Mouse (Mus musculus) forebrain, embryonic 15.5 days (tissue): Measurements from ENCODE around the gene Tfip11. TPM values are rescaled to one million over a fixed set of nuclear protein-coding genes. Genes with fewer than 3 reads are reported as not detected.

Experiments
- ATAC-seq: fragments of 200-750 bp; cut with Nextera tagmentation; replicated peaks from 2 replicates; pipeline ENCODE4 v1.8.0; 2017; ENCODE audit warnings: mild to moderate bottlenecking, moderate TSS enrichment, moderate library complexity
- H3K27ac ChIP-seq: fragments of 300-500 bp; sonication (generic); replicated peaks from 2 replicates; pipeline ENCODE4 v1.5.1; 2015; ENCODE audit warnings: mild to moderate bottlenecking, inconsistent platforms
- H3K27me3 ChIP-seq: fragments of 300-500 bp; sonication (generic); 2 replicates; pipeline ENCODE4 v1.6.1; 2015; ENCODE audit warnings: inconsistent platforms
- H3K36me3 ChIP-seq: fragments of 300-500 bp; sonication (generic); 2 replicates; pipeline ENCODE4 v1.6.1; 2015; ENCODE audit warnings: mild to moderate bottlenecking, inconsistent platforms
- H3K4me1 ChIP-seq: fragments of 300-500 bp; sonication (generic); 2 replicates; pipeline ENCODE4 v1.6.1; 2015; ENCODE audit warnings: inconsistent platforms
- H3K4me2 ChIP-seq: fragments of 300-500 bp; sonication (generic); replicated peaks from 2 replicates; pipeline ENCODE4 v1.6.1; 2015; ENCODE audit warnings: mild to moderate bottlenecking, inconsistent platforms
- H3K4me3 ChIP-seq: fragments of 300-500 bp; sonication (generic); 2 replicates; pipeline ENCODE4 v1.5.1; 2015; ENCODE audit warnings: mild to moderate bottlenecking, inconsistent platforms
- H3K9ac ChIP-seq: fragments of 300-500 bp; sonication (generic); replicated peaks from 2 replicates; pipeline ENCODE4 v1.6.1; 2015; ENCODE audit warnings: mild to moderate bottlenecking, inconsistent platforms
- H3K9me3 ChIP-seq: fragments of 300-500 bp; sonication (generic); 2 replicates; pipeline ENCODE4 v1.6.1; 2016; ENCODE audit warnings: inconsistent platforms
- WGBS: fragments of 180-500 bp; shearing (Covaris S2); methylation state at CpG from one replicate; pipeline ENCODE4 v1.1.7; 2015; ENCODE audit warnings: mixed read lengths; 5-methylcytosine and 5-hydroxymethylcytosine counted together
- polyA plus RNA-seq: library from polyadenylated mRNA; unstranded; fragments of >200 nt; fragmentation: Nextera tagmentation; extraction: Ambion mirVana; gene quantifications from 2 replicates; pipeline ENCODE4 v1.2.1, GENCODE M21; 2015

The Tfip11 gene
- polyA plus RNA-seq, 1 experiment from 2014 or later = 34.4 TPM

DNA sequence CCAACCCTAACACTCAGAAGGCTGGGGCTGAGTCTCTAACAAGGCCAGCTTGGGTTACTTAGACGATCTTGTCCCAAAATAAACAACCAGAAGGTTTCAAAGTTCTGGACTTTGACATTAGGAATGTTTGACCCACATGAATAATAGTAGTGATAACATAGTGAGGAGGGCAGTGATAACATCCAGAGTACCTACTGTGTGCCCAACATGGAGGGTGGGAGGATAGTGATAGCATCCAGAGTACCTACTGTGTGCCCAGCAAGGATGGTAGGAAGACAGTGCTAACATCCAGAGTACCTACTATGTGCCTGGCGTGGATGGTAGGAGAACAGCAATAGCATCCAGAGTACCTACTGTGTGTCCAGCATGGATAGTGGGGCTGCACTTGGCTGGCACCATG, 32.4 kb upstream of the Tfip11 start:
- Histone ChIP-seq H3K4me2 (no peak overlapping the region), H3K27me3 (no peaks in the 10 kb centered on the region), H3K9me3 (no peaks in the 10 kb centered on the region), H3K9ac (no peak overlapping the region), H3K4me1 (0 out of 2 replicates have a peak, but pooled peaks cover 11% of the 10 kb centered on the region), H3K27ac (no peak overlapping the region), H3K36me3 (no peaks in the 10 kb centered on the region), H3K4me3 (no peak overlapping the region)
- no peak for ATAC-seq
- 89% methylated on average over 2 of the region's 2 CpGs for WGBS

DNA sequence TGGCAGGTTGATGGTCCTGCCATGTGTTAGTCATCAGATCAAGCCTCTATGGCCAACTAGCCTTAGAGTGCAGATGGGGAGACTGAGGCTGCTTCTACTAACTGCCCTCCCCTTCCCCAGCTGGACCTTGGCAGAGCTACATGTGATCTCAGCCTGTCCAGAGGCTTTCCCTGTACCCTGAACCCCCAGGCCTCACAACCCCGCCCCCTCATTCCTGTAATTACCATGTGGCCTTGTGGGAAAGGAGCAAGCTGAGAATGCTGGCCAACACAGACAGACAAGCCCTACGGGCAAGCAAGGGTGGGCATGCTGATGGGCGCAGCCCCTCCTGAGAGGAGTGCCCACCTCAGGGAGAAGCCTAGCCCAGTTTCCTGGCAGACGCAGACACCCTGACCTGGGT, 31.5 kb upstream of the Tfip11 start:
- no peak for ATAC-seq
- Histone ChIP-seq H3K9ac (no peak overlapping the region), H3K27ac (no peak overlapping the region), H3K27me3 (no peaks in the 10 kb centered on the region), H3K4me2 (no peak overlapping the region), H3K9me3 (no peaks in the 10 kb centered on the region), H3K4me1 (0 out of 2 replicates have a peak, but pooled peaks cover 11% of the 10 kb centered on the region), H3K4me3 (no peak overlapping the region), H3K36me3 (no peaks in the 10 kb centered on the region)
- 62% methylated on average over 4 of the region's 4 CpGs for WGBS

DNA sequence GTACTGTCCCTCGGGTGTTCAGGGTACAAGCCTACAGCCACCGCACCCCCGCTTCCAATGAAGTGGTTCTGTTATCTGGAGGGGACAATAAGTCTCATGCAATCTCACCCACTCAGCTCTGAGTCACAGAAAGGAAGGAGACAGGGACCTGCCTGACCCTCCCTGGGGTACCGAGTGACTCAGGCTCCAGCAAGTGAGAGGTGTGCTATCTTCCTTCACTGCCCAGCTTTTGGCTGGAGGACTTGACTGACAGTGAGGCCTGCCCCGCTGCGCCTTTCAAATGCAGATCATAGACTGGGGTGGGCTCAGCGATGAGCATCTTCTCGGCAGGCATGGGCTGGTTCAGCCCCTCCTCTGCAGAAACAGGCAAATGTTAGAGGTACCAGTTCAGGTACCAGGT, 31.0 kb upstream of the Tfip11 start:
- Histone ChIP-seq H3K4me1 (0 out of 2 replicates have a peak, but pooled peaks cover 8% of the 10 kb centered on the region), H3K27me3 (no peaks in the 10 kb centered on the region), H3K27ac (no peak overlapping the region), H3K9ac (no peak overlapping the region), H3K9me3 (no peaks in the 10 kb centered on the region), H3K4me2 (no peak overlapping the region), H3K4me3 (no peak overlapping the region), H3K36me3 (no peaks in the 10 kb centered on the region)
- ATAC-seq = no peak
- 39% methylated on average over 8 of the region's 8 CpGs for WGBS

DNA sequence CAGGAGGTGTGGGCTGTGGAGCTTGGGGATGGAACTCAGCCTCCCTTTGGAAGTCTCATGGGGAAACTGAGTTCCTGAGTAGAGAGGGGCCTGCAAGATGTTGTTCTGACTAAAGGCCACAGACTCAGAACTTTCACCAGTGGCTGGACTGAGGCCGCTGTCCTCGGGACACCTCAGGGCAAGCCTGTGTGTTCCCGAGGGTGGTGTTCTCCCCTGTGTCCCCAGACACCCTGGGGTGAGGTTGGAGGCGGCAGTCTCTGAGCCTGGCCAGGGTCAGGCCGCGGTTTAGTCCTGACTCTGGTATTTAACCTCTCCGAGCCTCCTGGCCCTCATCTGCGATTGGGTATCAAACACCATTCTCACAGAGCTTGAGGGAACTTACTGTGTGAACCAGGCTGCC, 30.6 kb upstream of the Tfip11 start:
- Histone ChIP-seq H3K4me2 (no peak overlapping the region), H3K4me1 (0 out of 2 replicates have a peak, but pooled peaks cover 8% of the 10 kb centered on the region), H3K9ac (no peak overlapping the region), H3K36me3 (no peaks in the 10 kb centered on the region), H3K4me3 (no peak overlapping the region), H3K27me3 (no peaks in the 10 kb centered on the region), H3K9me3 (no peaks in the 10 kb centered on the region), H3K27ac (no peak overlapping the region)
- ATAC-seq = no peak
- 62% methylated on average over 8 of the region's 8 CpGs for WGBS

DNA sequence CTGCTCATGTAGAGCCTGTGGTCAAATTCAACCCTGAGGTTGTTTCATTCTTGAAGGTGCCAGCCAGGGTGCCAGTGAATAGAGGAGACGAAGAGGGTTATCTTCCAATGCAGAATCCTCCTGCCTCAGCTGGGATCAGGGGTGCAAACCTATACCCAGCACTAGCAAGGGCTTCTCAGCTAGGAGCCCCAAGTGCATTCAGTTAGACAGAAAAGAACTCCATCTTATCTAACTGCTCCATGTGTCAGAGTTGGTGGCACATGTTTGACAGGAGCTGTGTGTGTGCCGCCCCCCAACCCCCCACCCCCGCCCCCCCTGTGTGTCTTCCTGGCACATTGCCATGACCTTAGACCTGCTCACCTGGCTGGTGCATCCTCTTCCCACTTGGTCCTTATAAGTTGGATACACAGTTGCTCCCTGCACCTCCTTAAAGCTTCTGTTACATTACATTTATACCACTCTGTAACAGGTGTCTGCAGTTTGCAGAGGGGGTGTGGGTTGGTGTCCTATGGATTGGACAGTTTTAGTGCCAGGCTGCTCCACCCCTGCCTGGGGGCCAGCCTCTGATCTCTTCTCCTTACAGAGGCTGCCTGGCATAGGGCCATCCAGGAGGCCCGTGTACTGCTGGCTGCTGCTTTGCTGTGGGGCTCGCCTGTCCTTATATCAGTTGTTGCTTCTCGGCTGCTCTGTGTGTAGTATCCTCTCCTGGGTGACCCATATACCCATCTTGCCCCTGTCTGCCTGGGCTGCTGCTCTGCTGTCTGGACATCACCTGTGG, 29.6 kb upstream of the Tfip11 start:
- no peak overlapping the region for H3K4me2 ChIP-seq
- no peaks in the 10 kb centered on the region for H3K27me3 ChIP-seq
- no peaks in the 10 kb centered on the region for H3K36me3 ChIP-seq
- H3K4me3 ChIP-seq = no peak overlapping the region
- no peaks in the 10 kb centered on the region for H3K9me3 ChIP-seq
- WGBS = 63% methylated on average over 6 of the region's 6 CpGs
- H3K27ac ChIP-seq = no peak overlapping the region
- no peak overlapping the region for H3K9ac ChIP-seq
- 0 out of 2 replicates have a peak, but pooled peaks cover 8% of the 10 kb centered on the region for H3K4me1 ChIP-seq
- no peak for ATAC-seq

DNA sequence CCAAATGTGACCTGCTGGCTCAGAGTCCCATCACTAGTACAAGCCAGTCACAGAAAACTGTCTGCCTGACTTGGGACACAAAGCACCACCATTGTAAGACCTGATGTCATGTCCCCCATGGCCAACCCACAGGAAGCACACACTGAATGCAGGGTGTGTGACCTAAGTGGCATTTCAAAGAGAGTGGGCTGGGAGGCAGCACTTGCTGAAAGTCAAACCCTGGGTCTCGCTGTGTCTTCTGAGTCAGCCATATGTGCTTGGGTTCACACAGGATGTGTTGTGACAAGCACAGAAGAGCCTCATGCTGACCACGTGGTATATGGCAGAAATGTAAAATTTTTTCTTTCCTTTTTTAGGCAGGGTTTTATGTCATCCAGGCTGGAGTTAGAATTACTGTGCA, 28.9 kb upstream of the Tfip11 start:
- no peak for ATAC-seq
- H3K9ac ChIP-seq = no peak overlapping the region
- WGBS = 72% methylated on average over 2 of the region's 2 CpGs

DNA sequence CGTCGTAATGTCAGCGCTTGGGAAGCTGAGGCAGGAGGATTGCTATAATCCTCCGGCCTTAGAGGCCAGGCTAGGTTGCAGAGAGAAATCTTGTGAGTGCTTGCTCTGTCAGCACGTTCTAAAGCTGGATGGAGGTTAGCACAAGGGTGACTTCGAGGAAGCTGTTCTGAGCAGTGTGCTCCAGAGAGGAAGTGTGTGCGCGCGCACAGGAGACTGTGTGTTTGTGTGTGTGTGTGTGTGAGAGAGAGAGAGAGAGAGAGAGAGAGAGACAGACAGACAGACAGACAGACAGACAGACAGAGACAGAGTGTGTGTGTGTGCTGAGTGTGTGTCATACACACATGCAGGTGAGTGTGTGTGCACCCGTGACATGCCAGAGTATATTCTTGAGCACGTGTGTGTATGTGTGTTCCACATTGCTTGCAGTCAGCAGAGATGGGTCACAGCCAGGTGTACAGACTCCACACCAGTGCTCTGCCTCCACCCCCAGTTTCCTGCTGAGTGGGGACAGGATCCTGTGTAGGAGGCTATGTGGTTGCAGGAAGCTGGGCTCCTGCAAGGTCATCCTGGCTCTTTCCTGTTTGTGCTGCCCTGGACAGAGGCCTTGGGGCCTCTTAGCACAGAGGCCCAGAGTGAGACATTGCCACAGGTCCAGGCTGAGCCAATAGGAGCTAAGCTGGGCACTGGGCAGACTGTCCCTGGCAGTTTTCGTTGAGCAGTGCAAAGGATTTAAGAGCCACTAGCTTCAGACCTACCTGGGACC, 27.8 kb upstream of the Tfip11 start:
- H3K9me3 ChIP-seq = no peaks in the 10 kb centered on the region
- no peaks in the 10 kb centered on the region for H3K36me3 ChIP-seq
- no peak for ATAC-seq
- H3K4me1 ChIP-seq = 0 out of 2 replicates have a peak, but pooled peaks cover 8% of the 10 kb centered on the region
- no peak overlapping the region for H3K9ac ChIP-seq
- H3K27ac ChIP-seq = no peak overlapping the region
- WGBS = 92% methylated on average over 12 of the region's 12 CpGs
- H3K4me3 ChIP-seq = no peak overlapping the region
- no peak overlapping the region for H3K4me2 ChIP-seq
- no peaks in the 10 kb centered on the region for H3K27me3 ChIP-seq

More for the DNA sequence above, 28.9 kb upstream of the Tfip11 start:
- H3K36me3 ChIP-seq = no peaks in the 10 kb centered on the region
- H3K27me3 ChIP-seq = no peaks in the 10 kb centered on the region
- H3K4me3 ChIP-seq = no peak overlapping the region
- H3K27ac ChIP-seq = no peak overlapping the region
- H3K4me2 ChIP-seq = no peak overlapping the region
- H3K4me1 ChIP-seq = 0 out of 2 replicates have a peak, but pooled peaks cover 8% of the 10 kb centered on the region
- no peaks in the 10 kb centered on the region for H3K9me3 ChIP-seq

DNA sequence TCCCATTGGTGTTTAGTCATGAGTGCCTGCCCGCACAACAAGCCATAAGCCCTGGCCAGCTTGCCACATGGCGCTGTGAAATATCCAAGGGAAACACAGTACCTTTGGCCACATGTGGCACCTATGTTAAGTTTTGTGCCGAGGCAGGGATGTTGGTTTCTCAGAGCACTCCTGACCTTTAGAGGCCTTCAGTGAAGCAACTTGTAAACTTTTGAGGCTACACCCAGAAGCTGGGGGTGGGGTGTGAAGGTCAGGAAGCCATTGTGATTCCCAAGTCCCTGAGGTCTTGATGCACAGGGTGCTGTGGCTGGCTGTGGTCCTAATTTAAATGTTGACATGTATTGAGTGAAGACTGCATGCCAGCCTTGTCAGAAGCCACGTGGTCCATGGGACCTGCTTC, 26.8 kb upstream of the Tfip11 start:
- WGBS = 88% methylated on average over 4 of the region's 4 CpGs
- no peak overlapping the region for H3K27ac ChIP-seq
- H3K4me2 ChIP-seq = no peak overlapping the region
- H3K27me3 ChIP-seq = no peaks in the 10 kb centered on the region
- H3K4me1 ChIP-seq = 0 out of 2 replicates have a peak, but pooled peaks cover 8% of the 10 kb centered on the region
- H3K36me3 ChIP-seq = no peaks in the 10 kb centered on the region
- H3K9me3 ChIP-seq = no peaks in the 10 kb centered on the region
- no peak overlapping the region for H3K4me3 ChIP-seq
- no peak overlapping the region for H3K9ac ChIP-seq
- no peak for ATAC-seq

DNA sequence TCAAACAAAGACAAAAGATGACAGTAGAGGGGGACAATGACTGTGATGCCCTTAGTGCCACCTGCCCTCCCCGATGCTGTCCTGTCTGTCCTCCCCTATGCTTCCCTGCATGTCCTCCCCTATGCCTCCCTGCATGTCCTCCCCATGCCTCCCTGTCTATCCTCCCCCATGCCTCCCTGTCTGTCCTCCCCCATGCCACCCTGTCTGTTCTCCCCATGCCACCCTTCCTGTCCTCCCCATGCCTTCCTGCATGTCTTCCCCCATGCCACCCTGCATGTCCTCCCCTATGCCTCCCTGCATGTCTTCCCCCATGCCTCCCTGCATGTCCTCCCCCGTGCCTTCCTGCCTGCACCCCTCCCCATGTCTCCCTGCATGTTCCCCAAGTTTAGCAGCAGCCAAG, 26.0 kb upstream of the Tfip11 start:
- no peak overlapping the region for H3K4me3 ChIP-seq
- H3K27me3 ChIP-seq = no peaks in the 10 kb centered on the region
- WGBS = 86% methylated on average over 2 of the region's 2 CpGs
- no peaks in the 10 kb centered on the region for H3K36me3 ChIP-seq
- H3K9ac ChIP-seq = no peak overlapping the region
- no peak overlapping the region for H3K27ac ChIP-seq
- no peaks in the 10 kb centered on the region for H3K9me3 ChIP-seq
- no peak overlapping the region for H3K4me2 ChIP-seq
- 0 out of 2 replicates have a peak, but pooled peaks cover 4% of the 10 kb centered on the region for H3K4me1 ChIP-seq
- no peak for ATAC-seq

DNA sequence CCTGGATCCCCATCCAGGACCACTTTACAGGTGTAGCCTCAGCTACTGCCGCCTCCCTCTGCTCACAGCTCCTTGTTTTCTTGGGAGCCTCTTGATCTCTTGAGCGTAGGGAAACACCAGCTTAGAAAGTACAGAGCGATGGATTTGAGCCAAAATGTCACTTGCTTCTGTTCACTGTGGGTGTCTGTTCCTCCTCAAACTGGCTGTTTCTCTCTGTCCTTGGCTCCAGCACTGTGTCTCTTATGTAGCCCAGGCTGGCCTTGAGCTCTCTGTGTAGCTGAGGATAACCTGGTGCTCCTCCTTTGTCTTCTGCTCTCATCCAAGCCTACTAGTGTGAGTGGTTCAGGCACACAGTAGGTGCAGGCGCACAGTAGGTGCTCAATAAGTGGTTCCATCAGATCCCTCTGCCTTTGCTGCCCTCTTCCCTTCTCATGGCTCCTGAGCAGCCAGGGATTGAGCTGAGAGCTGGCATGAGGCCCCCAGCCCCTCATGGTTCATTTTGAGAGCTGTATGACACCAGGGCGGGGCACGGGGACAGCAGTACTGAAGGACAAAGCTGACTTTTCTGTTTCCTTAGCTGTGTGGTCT, 25.3 kb upstream of the Tfip11 start:
- ATAC-seq = no peak
- Histone ChIP-seq H3K9ac (no peak overlapping the region), H3K9me3 (no peaks in the 10 kb centered on the region), H3K4me1 (0 out of 2 replicates have a peak, but pooled peaks cover 4% of the 10 kb centered on the region), H3K36me3 (no peaks in the 10 kb centered on the region), H3K27me3 (no peaks in the 10 kb centered on the region), H3K27ac (no peak overlapping the region), H3K4me2 (no peak overlapping the region), H3K4me3 (no peak overlapping the region)
- 88% methylated on average over 6 of the region's 6 CpGs for WGBS

DNA sequence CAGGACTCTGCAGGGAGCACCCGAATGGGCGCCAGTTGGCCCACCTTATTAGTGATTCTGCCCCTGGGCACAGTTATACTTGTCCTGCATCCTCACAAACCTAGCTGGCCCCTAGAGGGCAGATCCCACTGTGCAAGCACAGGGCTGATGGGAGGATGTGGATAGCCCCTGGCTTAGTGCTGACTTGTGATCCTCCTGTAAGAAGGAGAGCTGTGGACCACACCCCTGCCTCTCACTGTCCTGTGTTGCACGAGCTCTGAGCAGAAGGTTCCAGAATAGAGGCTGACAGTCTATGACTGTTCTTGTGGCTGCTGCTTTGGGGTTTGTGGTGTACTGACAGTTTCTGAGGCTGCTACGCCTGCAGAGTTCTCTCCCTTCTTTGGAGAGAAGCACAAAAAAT, 24.5 kb upstream of the Tfip11 start:
- no peaks in the 10 kb centered on the region for H3K27me3 ChIP-seq
- no peak for ATAC-seq
- H3K36me3 ChIP-seq = no peaks in the 10 kb centered on the region
- H3K27ac ChIP-seq = no peak overlapping the region
- no peak overlapping the region for H3K4me3 ChIP-seq
- 0 out of 2 replicates have a peak, but pooled peaks cover 4% of the 10 kb centered on the region for H3K4me1 ChIP-seq
- H3K9ac ChIP-seq = no peak overlapping the region
- 89% methylated on average over 4 of the region's 4 CpGs for WGBS
- no peaks in the 10 kb centered on the region for H3K9me3 ChIP-seq
- H3K4me2 ChIP-seq = no peak overlapping the region

DNA sequence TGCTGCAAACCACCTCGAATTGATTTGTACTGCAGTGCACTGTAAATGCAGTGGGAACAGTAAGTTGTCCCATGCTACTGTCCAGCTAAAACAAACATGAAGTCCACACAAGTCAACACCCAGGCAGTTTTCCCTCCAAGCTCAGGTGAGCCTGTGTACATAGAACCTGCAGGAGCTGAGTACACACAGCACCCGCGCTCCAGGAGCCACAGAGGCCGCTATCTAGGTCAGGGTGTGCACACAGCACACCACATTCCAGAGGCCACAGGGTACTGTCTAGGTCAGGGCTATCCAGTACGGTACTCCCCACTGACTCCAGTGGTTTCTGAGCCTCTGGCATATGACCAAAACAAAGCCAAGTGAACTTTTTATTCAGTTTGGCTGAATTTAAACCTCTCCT, 23.8 kb upstream of the Tfip11 start:
- Histone ChIP-seq H3K4me1 (no peaks in the 10 kb centered on the region), H3K27ac (no peak overlapping the region), H3K9me3 (no peaks in the 10 kb centered on the region), H3K9ac (no peak overlapping the region), H3K27me3 (no peaks in the 10 kb centered on the region), H3K4me3 (no peak overlapping the region), H3K36me3 (no peaks in the 10 kb centered on the region), H3K4me2 (no peak overlapping the region)
- no peak for ATAC-seq
- WGBS = 95% methylated on average over 5 of the region's 5 CpGs
